Mouse (Mus musculus) G1E (cell line): ENCODE results near the gene Plekhh2. TPM values are rescaled to one million over a fixed set of nuclear protein-coding genes. Genes with fewer than 3 reads are reported as not detected.

Experiments
- ATAC-seq: 2 replicates; pipeline ENCODE4 v1.8.0; 2016; ENCODE audit warnings: mild to moderate bottlenecking; ENCODE audit not compliant: insufficient number of reproducible peaks, poor library complexity, low FRiP score, severe bottlenecking; ENCODE audit errors: extremely low read depth
- DNase-seq: peaks from one replicate; pipeline ENCODE4 v3.0.0; 2012; ENCODE audit warnings: low spot score
- H3K27me3 ChIP-seq: 2 replicates; pipeline ENCODE4 v1.6.1; 2012; ENCODE audit warnings: mild to moderate bottlenecking, low read length, inconsistent platforms; ENCODE audit not compliant: insufficient read depth
- H3K36me3 ChIP-seq: replicated peaks from 2 replicates; pipeline ENCODE3; 2012; ENCODE audit warnings: mild to moderate bottlenecking, inconsistent platforms
- H3K4me1 ChIP-seq: 2 replicates; pipeline ENCODE4 v1.6.1; 2012; ENCODE audit warnings: low read depth, low read length, inconsistent platforms, mixed read lengths; ENCODE audit not compliant: insufficient read depth
- H3K4me3 ChIP-seq: 2 replicates; pipeline ENCODE4 v1.5.1; 2012; ENCODE audit warnings: low read depth, mild to moderate bottlenecking, inconsistent platforms, low read length, moderate library complexity, mixed read lengths
- H3K9me3 ChIP-seq: replicated peaks from 2 replicates; pipeline ENCODE4 v1.6.1; 2012; ENCODE audit warnings: inconsistent platforms
- CTCF ChIP-seq: IDR thresholded peaks from 2 replicates; pipeline ENCODE4 v1.5.1; 2012; ENCODE audit warnings: low read depth, low read length, inconsistent platforms, mixed read lengths
- GATA1 ChIP-seq: IDR thresholded peaks from 2 replicates; pipeline ENCODE4 v1.6.1; 2012; ENCODE audit warnings: borderline replicate concordance, low read length, inconsistent platforms, mixed read lengths
- GATA2 ChIP-seq: IDR thresholded peaks from 2 replicates; pipeline ENCODE4 v1.6.1; 2012; ENCODE audit warnings: low read depth, low read length, inconsistent platforms, borderline replicate concordance
- POLR2AphosphoS5 ChIP-seq: IDR thresholded peaks from 2 replicates; pipeline ENCODE4 v1.6.1; 2012; ENCODE audit warnings: low read depth, low read length, inconsistent platforms; ENCODE audit not compliant: insufficient replicate concordance
- TAL1 ChIP-seq: conservative IDR thresholded peaks from 2 replicates; pipeline ENCODE4 v1.6.1; 2012; ENCODE audit warnings: low read depth, low read length, inconsistent platforms, mixed read lengths
- polyA plus RNA-seq: library from polyadenylated mRNA; stranded (reverse); fragments of >175 nt; gene quantifications from 2 replicates; pipeline ENCODE4 v1.2.3, GENCODE M21; 2012
- total RNA-seq, 2 experiments: library from RNA; stranded (forward) in 1 of 2; stranded (reverse) in 1 of 2; fragments of 200-1000 nt in 1 of 2; fragments of >200 nt in 1 of 2; fragmentation: Nextera tagmentation in 1 of 2; gene quantifications; 2 replicates each; pipeline ENCODE4 v1.2.3; 2014 to 2017

Plekhh2 gene
- total and polyA plus RNA-seq, 3 experiments, result 0.01 to 0.49 TPM; not detected in 1

GRCm38 (mm10) chr17:84616526-84617074 lies 104.9 kb downstream of the Plekhh2 start:
- H3K27me3 ChIP-seq, result no peaks in the 10 kb centered on the region
- H3K9me3 ChIP-seq, result peaks cover 15% of the 10 kb centered on the region
- H3K4me1 ChIP-seq, result no peaks in the 10 kb centered on the region
- no peaks in the 10 kb centered on the region for H3K36me3 ChIP-seq
- no peak for TF ChIP-seq GATA2
- no peak for TF ChIP-seq TAL1
- no peak for TF ChIP-seq GATA1
- no peak for TF ChIP-seq POLR2AphosphoS5
- TF ChIP-seq CTCF, result no peak
- ATAC-seq (no peak), DNase-seq (no peak)
- H3K4me3 ChIP-seq, result no peak overlapping the region

GRCm38 (mm10) chr17:84617953-84618352 lies 106.3 kb downstream of the Plekhh2 start:
- ATAC-seq (no peak), DNase-seq (no peak)
- H3K4me3 ChIP-seq, result no peak overlapping the region
- TF ChIP-seq GATA2 (no peak), CTCF (no peak), POLR2AphosphoS5 (no peak), GATA1 (no peak), TAL1 (no peak)
- H3K4me1 ChIP-seq, result no peaks in the 10 kb centered on the region
- H3K36me3 ChIP-seq, result no peaks in the 10 kb centered on the region
- no peaks in the 10 kb centered on the region for H3K27me3 ChIP-seq
- H3K9me3 ChIP-seq, result peaks cover 15% of the 10 kb centered on the region

GRCm38 (mm10) chr17:84619112-84619511 lies 107.4 kb downstream of the Plekhh2 start:
- Histone ChIP-seq H3K4me1 (no peaks in the 10 kb centered on the region), H3K27me3 (no peaks in the 10 kb centered on the region), H3K36me3 (no peaks in the 10 kb centered on the region), H3K9me3 (peaks cover 4% of the 10 kb centered on the region), H3K4me3 (no peak overlapping the region)
- ATAC-seq (no peak), DNase-seq (no peak)
- TF ChIP-seq TAL1 (no peak), CTCF (no peak), GATA1 (no peak), POLR2AphosphoS5 (no peak), GATA2 (no peak)

- no peak overlapping the region for H3K4me3 ChIP-seq
Observed at GRCm38 (mm10) chr17:84620076-84620475, 108.4 kb downstream of the Plekhh2 start.

GRCm38 (mm10) chr17:84620610-84621009 lies 108.9 kb downstream of the Plekhh2 start:
- Histone ChIP-seq H3K36me3 (no peaks in the 10 kb centered on the region), H3K4me3 (no peak overlapping the region), H3K27me3 (no peaks in the 10 kb centered on the region), H3K9me3 (no peaks in the 10 kb centered on the region), H3K4me1 (no peaks in the 10 kb centered on the region)
- DNase-seq (no peak), ATAC-seq (no peak)
- no peak for TF ChIP-seq GATA1
- TF ChIP-seq GATA2, result no peak
- TF ChIP-seq CTCF, result no peak
- no peak for TF ChIP-seq TAL1
- no peak for TF ChIP-seq POLR2AphosphoS5

More at GRCm38 (mm10) chr17:84620076-84620475, 108.4 kb downstream of the Plekhh2 start:
- no peak for DNase-seq
- TF ChIP-seq POLR2AphosphoS5 (no peak), GATA1 (no peak), CTCF (no peak), GATA2 (no peak), TAL1 (no peak)
- no peaks in the 10 kb centered on the region for H3K36me3 ChIP-seq
- no peaks in the 10 kb centered on the region for H3K9me3 ChIP-seq
- H3K4me1 ChIP-seq, result no peaks in the 10 kb centered on the region
- H3K27me3 ChIP-seq, result no peaks in the 10 kb centered on the region
- no peak for ATAC-seq

- TF ChIP-seq GATA2, result no peak
- TF ChIP-seq GATA1, result no peak
- TF ChIP-seq CTCF, result no peak
- no peak for TF ChIP-seq POLR2AphosphoS5
- TF ChIP-seq TAL1, result no peak
- Histone ChIP-seq H3K4me3 (no peak overlapping the region), H3K9me3 (no peaks in the 10 kb centered on the region), H3K27me3 (no peaks in the 10 kb centered on the region), H3K36me3 (no peaks in the 10 kb centered on the region), H3K4me1 (no peaks in the 10 kb centered on the region)
- no peak for DNase-seq
- ATAC-seq, result no peak
Observed at GRCm38 (mm10) chr17:84621209-84621608, 109.5 kb downstream of the Plekhh2 start.
